Mouse (Mus musculus) cerebellum, adult (tissue): ENCODE data around the gene Ovol1.

Source experiments
- ATAC-seq: cut with Nextera tagmentation; 2 replicates; pipeline ENCODE4 v1.9.2; 2017; ENCODE audit warnings: mild to moderate bottlenecking, moderate library complexity, mixed read lengths; ENCODE audit not compliant: insufficient number of reproducible peaks, low FRiP score, low TSS enrichment

Ovol1 gene

GRCm38 (mm10) chr19:5569521-5569920, 9.1 kb upstream of the Ovol1 start:
- ATAC-seq = no peak

- peak; percentile 37; the same call in 1 of the 2 replicates for ATAC-seq
These were observed 8.2 kb upstream of the Ovol1 start for GRCm38 (mm10) chr19:5568470-5569140.

GRCm38 (mm10) chr19:5567534-5568469, 7.4 kb upstream of the Ovol1 start, which contains the start of gene Ap5b1:
Gene Ap5b1, plus strand, starts transcription at chr19:5568025.
- peak; percentile 78 for ATAC-seq

- ATAC-seq = peak; percentile 29; the same call in 1 of the 2 replicates
These were observed 6.7 kb upstream of the Ovol1 start for GRCm38 (mm10) chr19:5567180-5567533.

GRCm38 (mm10) chr19:5566316-5566715, 5.9 kb upstream of the Ovol1 start:
- ATAC-seq = no peak

GRCm38 (mm10) chr19:5562776-5563175, 2.3 kb upstream of the Ovol1 start:
- no peak for ATAC-seq

- ATAC-seq = no peak
These were observed 1.4 kb upstream of the Ovol1 start for GRCm38 (mm10) chr19:5561886-5562285.

- ATAC-seq = no peak
These were observed 875 bp upstream of the Ovol1 start for GRCm38 (mm10) chr19:5561252-5561790.

- ATAC-seq = no peak
These were observed 602 bp downstream of the Ovol1 start for GRCm38 (mm10) chr19:5559631-5560456.

- ATAC-seq = no peak
These were observed 1.2 kb downstream of the Ovol1 start for GRCm38 (mm10) chr19:5559229-5559628.

GRCm38 (mm10) chr19:5558770-5559169, 1.7 kb downstream of the Ovol1 start:
- ATAC-seq = no peak

GRCm38 (mm10) chr19:5558169-5558568, 2.3 kb downstream of the Ovol1 start:
- ATAC-seq = no peak

- ATAC-seq = no peak
These were observed 6.2 kb downstream of the Ovol1 start for GRCm38 (mm10) chr19:5554212-5554611.

- ATAC-seq = no peak
These were observed 6.6 kb downstream of the Ovol1 start for GRCm38 (mm10) chr19:5553802-5554201.

- ATAC-seq = no peak
These were observed 12.9 kb downstream of the Ovol1 start for GRCm38 (mm10) chr19:5547471-5548056.

- ATAC-seq = no peak
These were observed 16.4 kb downstream of the Ovol1 start for GRCm38 (mm10) chr19:5544031-5544430.

GRCm38 (mm10) chr19:5543362-5543761, 17.1 kb downstream of the Ovol1 start:
- no peak for ATAC-seq

GRCm38 (mm10) chr19:5538786-5539185, 21.7 kb downstream of the Ovol1 start:
- ATAC-seq = no peak

- ATAC-seq = no peak
These were observed 27.9 kb downstream of the Ovol1 start for GRCm38 (mm10) chr19:5532520-5532919.

GRCm38 (mm10) chr19:5530138-5530524, 30.3 kb downstream of the Ovol1 start:
- ATAC-seq = no peak
